9 mouse cellular contexts compared by ENCODE assay signal in genomic region chr4:151107131-151108001, GRCm38 (mm10). TPM values are rescaled to one million over a fixed set of nuclear protein-coding genes. Genes with fewer than 3 reads are reported as not detected.
A peak's percentile ranks its signal among the peaks of the same experiment; 100 is the strongest.
DNase-seq lines count a peak whose midpoint lies in the region; ATAC-seq and TF ChIP-seq lines count a peak whose summit lies in the region.
"Had no signal": no experiment of that assay in that cellular context is flagged by ENCODE, and none has a peak within 500 bp of the region (broad histone marks: within the 10 kb centered on the region; RNA-seq: fewer than 3 reads in every experiment).

No protein-coding gene starts in this region.

- peaks cover 6% of the 10 kb centered on the region for H3K9me3 ChIP-seq in forebrain, embryonic 10.5 days
- no peaks in the 10 kb centered on the region for H3K9me3 ChIP-seq in lung, embryonic 15.5 days

- H3K4me2 ChIP-seq in lung, embryonic 15.5 days, result peak overlapping the region; percentile 99

- H3K9ac ChIP-seq in lung, embryonic 15.5 days, result peak overlapping the region; percentile 53

- 4% methylated on average over 59 of the region's 60 CpGs for WGBS in forebrain, embryonic 10.5 days
- 3% methylated on average over 60 of the region's 60 CpGs for WGBS in lung, embryonic 15.5 days

- peak overlapping the region; percentile 88 for H3K4me3 ChIP-seq in gastrocnemius, adult 2 months
- H3K4me3 ChIP-seq in forebrain, embryonic 10.5 days, result peak overlapping the region; percentile 88
- H3K4me3 ChIP-seq in lung, embryonic 15.5 days, result peak overlapping the region; percentile 64

- ATAC-seq in lung, embryonic 15.5 days (ENCODE audit: borderline replicate concordance, extremely low read depth, low FRiP score, low TSS enrichment), result no peak

- TF ChIP-seq CTCF in gastrocnemius, adult 2 months (IDR thresholded peaks at IDR 0.05), result no peak

- intact Hi-C loops in gastrocnemius, adult 2 months (cut with DNase I), result loop anchor here (2.0 kb wide), 1 partner anchor 21 kb away; no protein-coding TSS in a partner anchor

- H3K27me3 ChIP-seq in forebrain, embryonic 10.5 days (ENCODE audit: poor library complexity, severe bottlenecking), result peaks cover 56% of the 10 kb centered on the region
- H3K27me3 ChIP-seq in lung, embryonic 15.5 days, result peaks cover 64% of the 10 kb centered on the region

- peak; percentile 39 for DNase-seq in gastrocnemius, adult 2 months
- DNase-seq in gastrocnemius, adult 18-20 months (ENCODE audit: low spot score), result no peak
- peak; percentile 24 for DNase-seq in adrenal gland, postnatal 14 days
- peak; percentile 43 for DNase-seq in forebrain, embryonic 10.5 days (ENCODE audit: extremely low spot score, low spot score)
- DNase-seq in kidney, postnatal 14 days, result peak; percentile 6
- peak; percentile 62 to 66 for DNase-seq in right cerebral cortex, postnatal 36 days (ENCODE audit: low spot score in 2 of 2)
- no peak for DNase-seq in spleen, adult 18-20 months

- H3K4me1 ChIP-seq in forebrain, embryonic 10.5 days, result peaks cover 41% of the 10 kb centered on the region
- peaks cover 16% of the 10 kb centered on the region for H3K4me1 ChIP-seq in lung, embryonic 15.5 days

- H3K36me3 ChIP-seq in forebrain, embryonic 10.5 days (replicated peaks), result peaks cover 18% of the 10 kb centered on the region
- H3K36me3 ChIP-seq in lung, embryonic 15.5 days, result no peaks in the 10 kb centered on the region

- H3K27ac ChIP-seq in gastrocnemius, adult 2 months, result peak overlapping the region; percentile 83
- peak overlapping the region; percentile 96 for H3K27ac ChIP-seq in forebrain, embryonic 10.5 days
- H3K27ac ChIP-seq in lung, embryonic 15.5 days, result no peak overlapping the region

RNA-seq across cellular contexts. Expression of gene Gm13090, which starts 18.0 kb away (rescaled TPM):
- total RNA-seq in gastrocnemius, adult 2 months (2021), result not detected
- not detected for total RNA-seq in gastrocnemius, adult 18-20 months (2021)
- not detected in 2 replicates for total RNA-seq in adrenal gland, postnatal 14 days (2021)
- polyA plus RNA-seq in forebrain, embryonic 10.5 days (2016; fragmentation: Nextera tagmentation; extraction: Ambion mirVana), result not detected in 2 replicates
- not detected in 2 replicates for polyA plus RNA-seq in lung, embryonic 15.5 days (2015; fragmentation: Nextera tagmentation; extraction: Ambion mirVana)
- polyA plus RNA-seq: frontal cortex, adult 2 months had no signal

RNA-seq across cellular contexts. Expression of gene Vamp3, which starts 49.6 kb away (rescaled TPM):
- total RNA-seq in gastrocnemius, adult 2 months (2021), result 10 to 100 TPM; 53.8 to 56.3 TPM
- total RNA-seq in gastrocnemius, adult 18-20 months (2021), result 10 to 100 TPM; 48.0 to 49.0 TPM
- 83.9 and 85.7 TPM in 2 replicates for total RNA-seq in adrenal gland, postnatal 14 days (2021)
- polyA plus RNA-seq in forebrain, embryonic 10.5 days (2016; fragmentation: Nextera tagmentation; extraction: Ambion mirVana), result 123 and 124 TPM in 2 replicates
- polyA plus RNA-seq in lung, embryonic 15.5 days (2015; fragmentation: Nextera tagmentation; extraction: Ambion mirVana), result 125 and 131 TPM in 2 replicates

Comparison
In these comparisons a context has a peak if more than half of its experiments do, and no peak if none do; other contexts are left out.
1. DNase-seq: peak in gastrocnemius, adult 2 months (single experiment), adrenal gland, postnatal 14 days (single experiment), forebrain, embryonic 10.5 days (single experiment), kidney, postnatal 14 days (single experiment) and right cerebral cortex, postnatal 36 days (2 of 2); none in gastrocnemius, adult 18-20 months (single experiment) and spleen, adult 18-20 months (0 of 2).
2. Peak in every context shown above with its lines, with median percentiles within 50 percentile points of each other: H3K4me3 ChIP-seq.